In genomic region chr8:80138481-80138880, GRCm38 (mm10) we compare ENCODE assay signal across 14 mouse cellular contexts.
"Had no signal": no experiment of that assay in that cellular context is flagged by ENCODE, and none has a peak within 500 bp of the region (broad histone marks: within the 10 kb centered on the region; RNA-seq: fewer than 3 reads in every experiment).

No protein-coding gene starts in this region.

- DNase-seq: kidney, adult 18-20 months; kidney, adult 9 months; kidney, postnatal 14 days; kidney, postnatal 4 days; liver, embryonic 13.5 days; lung, adult 2 months; lung, postnatal 14 days; lung, postnatal 4 days; right cerebral cortex, postnatal 25 days; spleen, adult 18-20 months; thymus, postnatal 25 days had no signal

- ATAC-seq: midbrain, embryonic 15.5 days had no signal

- H3K27ac ChIP-seq: liver, embryonic 13.5 days; midbrain, embryonic 12.5 days; midbrain, embryonic 15.5 days; stomach, embryonic 15.5 days had no signal

- H3K4me2 ChIP-seq: liver, embryonic 13.5 days; midbrain, embryonic 12.5 days; midbrain, embryonic 15.5 days; stomach, embryonic 15.5 days had no signal

- H3K4me1 ChIP-seq: liver, embryonic 13.5 days; midbrain, embryonic 12.5 days; midbrain, embryonic 15.5 days; stomach, embryonic 15.5 days had no signal

- H3K27me3 ChIP-seq: liver, embryonic 13.5 days; midbrain, embryonic 12.5 days; midbrain, embryonic 15.5 days; stomach, embryonic 15.5 days had no signal

- H3K36me3 ChIP-seq: liver, embryonic 13.5 days; midbrain, embryonic 12.5 days; midbrain, embryonic 15.5 days; stomach, embryonic 15.5 days had no signal

- H3K9me3 ChIP-seq: liver, embryonic 13.5 days; midbrain, embryonic 12.5 days; midbrain, embryonic 15.5 days; stomach, embryonic 15.5 days had no signal

- H3K4me3 ChIP-seq: liver, embryonic 13.5 days; midbrain, embryonic 12.5 days; midbrain, embryonic 15.5 days; stomach, embryonic 15.5 days had no signal

- H3K9ac ChIP-seq: liver, embryonic 13.5 days; midbrain, embryonic 12.5 days; midbrain, embryonic 15.5 days; stomach, embryonic 15.5 days had no signal
